Mouse (Mus musculus) layer of hippocampus, postnatal 14 days (tissue): ENCODE measurements around the gene Cirbp. TPM values are rescaled to one million over a fixed set of nuclear protein-coding genes. Genes with fewer than 3 reads are reported as not detected.

ENCODE experiments used
- DNase-seq, 2 experiments: peaks; one replicate each; pipeline ENCODE4 v3.0.0; 2021 to 2022; ENCODE audit warnings: low spot score in 2 of 2, mixed read lengths in 1 of 2
- total RNA-seq, 2 experiments: library from RNA; stranded (reverse); gene quantifications; 2 replicates each; pipeline ENCODE4 v1.2.3; 2021

Gene Cirbp
- total RNA-seq, 2 experiments from 2014 or later = 93.5 to 126 TPM

DNA sequence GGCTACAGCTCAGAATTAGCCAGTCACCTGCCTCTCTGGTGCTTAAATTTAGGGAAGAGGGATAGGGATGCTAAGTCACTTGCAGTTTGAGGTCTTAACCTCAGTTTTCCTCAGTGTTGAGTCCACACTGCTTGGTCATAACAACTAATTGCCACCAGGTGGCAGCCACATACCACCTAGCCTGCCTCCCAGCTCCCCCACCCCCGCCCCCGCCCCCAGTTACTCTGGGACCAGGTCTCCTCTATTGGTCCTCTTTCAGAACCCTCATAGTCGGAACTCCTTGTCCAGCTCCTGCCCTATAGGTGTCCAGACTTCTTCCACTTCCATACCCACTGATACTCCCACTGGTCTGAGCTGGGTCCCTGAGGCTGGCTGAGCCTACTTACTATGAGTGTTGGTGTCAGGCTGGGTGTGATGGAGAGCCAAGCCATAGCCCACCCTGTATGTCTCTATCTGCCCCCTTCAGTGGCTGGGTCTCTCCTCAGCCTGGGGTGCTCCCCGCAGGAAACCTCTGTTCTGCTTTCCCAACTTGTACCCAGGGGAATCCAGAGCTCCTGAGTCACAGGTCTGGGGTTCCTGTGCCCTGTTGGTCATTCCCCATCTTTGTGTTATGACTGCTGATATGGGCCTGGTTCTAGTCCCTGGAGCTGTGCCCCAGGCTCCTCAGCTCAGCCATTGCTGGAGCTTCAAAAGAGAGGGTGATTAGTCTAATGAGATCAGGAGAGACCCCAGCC lies 9.9 kb downstream of the Cirbp start:
- no peak for DNase-seq

DNA sequence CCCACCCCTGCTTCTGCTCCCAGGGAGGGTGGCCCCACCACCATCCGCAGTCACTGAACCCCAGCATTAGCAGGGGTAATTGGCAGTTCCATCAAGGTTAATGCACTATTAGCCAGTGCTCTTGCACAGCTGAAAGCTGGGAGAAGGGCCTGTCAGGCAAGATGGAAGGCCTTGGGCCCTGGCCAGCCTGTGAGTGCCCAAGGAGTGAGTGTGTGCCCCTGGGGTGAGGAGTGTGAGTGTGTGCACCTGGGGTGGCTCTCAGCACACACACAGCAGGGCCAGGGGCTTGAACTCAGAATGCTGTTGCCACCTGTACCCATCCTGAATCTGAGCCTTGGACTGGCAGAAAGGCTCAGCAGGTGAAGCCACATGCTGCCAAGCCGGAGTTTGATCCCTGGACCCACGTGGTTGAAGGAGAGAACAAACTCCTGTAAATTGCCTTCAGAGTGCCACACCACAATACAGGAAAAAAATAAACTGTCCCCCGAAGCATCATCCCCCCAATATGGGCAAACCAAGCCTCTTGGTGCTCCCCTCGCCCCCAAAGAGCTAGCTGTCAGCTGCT lies 10.6 kb downstream of the Cirbp start:
- DNase-seq = no peak

DNA sequence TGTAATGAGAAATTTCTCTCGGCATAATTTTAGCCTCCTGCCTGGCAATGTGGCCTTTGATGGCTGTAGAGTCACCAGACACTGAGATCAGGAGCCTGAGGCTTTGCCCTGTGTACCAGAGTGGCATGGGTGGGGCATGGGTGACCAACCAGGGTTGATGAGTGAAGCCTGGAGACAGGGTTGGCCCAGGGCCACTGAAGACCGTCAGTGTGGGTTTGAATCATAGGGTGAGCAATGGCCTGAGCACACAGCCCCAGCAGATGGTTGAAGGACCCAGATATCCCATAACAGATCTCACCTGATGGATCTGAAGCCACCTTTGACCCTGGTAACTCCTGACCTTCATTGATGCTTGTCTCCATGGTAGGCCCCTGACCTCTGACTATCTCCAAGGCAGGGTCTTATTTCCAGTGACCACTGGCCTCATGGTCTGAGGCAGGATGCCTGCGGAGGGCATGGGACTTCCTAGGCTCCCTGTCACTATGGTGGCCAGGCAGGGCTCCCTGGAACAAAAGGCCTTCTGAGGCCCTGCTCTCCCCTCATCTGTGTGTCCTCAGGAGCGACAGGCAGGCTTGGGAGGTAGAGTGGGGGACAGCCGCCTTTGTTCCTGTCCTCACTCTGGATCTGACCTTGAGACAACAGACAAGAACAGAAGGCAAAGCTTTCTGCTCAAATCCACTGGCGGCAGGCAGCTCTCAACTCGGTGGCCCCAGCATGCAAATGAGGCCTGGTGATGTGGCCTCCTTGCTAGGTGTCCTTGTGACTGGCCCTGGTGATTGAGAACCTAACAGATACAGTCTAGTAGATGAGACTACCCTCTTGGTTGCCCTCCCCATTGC lies 11.9 kb downstream of the Cirbp start:
- no peak for DNase-seq

DNA sequence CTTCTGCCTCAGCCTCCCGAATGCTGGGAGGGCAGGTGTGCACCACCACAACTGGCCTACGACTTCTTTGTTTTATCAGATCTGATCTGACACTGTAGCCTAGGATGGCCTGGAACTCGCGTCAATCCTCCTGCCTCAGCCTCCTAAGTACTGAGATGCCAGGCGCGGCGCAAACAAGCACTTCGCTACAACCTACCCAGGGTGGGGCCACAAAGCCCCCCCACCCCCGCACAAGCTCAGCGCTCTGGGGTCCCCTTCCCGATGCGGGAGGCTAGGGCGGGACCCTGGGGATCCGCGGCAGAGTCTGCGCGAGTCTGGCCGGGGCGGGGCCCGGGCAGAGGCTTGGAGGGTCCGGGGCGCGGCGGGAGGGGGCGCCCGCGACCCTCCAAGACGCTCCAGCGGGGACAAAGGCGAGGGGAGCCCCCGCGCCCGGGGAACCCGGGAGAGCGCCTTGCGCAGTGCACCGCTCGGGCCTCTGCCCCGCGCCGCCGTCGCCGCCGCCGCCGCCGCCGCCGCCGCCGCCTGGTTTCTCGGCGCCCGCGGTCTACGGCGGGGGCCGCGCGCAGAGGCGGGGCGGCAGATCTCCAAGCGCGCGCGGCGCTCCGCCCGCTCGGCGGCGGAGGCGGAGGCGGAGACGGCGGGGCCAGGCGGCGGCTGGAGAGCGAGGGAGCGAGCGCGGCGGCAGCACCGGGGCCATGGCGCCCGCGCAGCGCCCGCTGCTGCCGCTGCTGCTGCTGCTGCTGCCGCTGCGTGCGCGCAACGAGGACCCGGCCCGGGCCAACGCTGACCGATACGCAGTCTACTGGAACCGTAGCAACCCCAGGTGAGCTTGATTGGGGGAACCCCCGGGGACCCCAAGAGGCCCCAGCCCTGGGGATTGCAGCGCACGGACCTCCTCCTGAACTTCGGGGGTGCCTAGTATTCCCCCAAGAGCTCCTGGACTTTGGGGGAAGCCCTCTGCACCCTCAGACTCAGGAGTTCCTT lies 13.6 kb downstream of the Cirbp start, which contains the start of gene Efna2:
Gene Efna2, plus strand, starts transcription at position 415 of the 984 bp plus-strand sequence.
- DNase-seq = no peak

DNA sequence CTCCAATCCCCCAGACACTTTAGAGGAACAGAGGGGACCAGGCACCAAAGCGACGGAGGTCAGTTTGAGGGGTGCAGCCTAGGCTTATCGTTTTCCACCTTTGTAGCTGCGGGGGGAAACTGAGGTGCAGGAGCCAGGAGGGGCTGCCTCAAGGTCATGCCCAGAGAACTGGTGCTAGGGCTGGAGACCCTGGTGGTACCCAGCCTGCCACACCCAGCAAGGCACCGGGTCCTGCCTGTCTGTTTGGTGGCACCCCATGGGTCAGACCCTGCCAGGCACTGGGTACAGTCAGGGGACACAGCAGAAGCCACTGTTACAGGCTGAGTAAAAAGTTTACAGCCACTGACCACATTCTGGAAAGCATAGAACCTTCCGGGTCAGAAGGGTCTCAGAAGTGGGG lies 14.5 kb downstream of the Cirbp start:
- DNase-seq = no peak

DNA sequence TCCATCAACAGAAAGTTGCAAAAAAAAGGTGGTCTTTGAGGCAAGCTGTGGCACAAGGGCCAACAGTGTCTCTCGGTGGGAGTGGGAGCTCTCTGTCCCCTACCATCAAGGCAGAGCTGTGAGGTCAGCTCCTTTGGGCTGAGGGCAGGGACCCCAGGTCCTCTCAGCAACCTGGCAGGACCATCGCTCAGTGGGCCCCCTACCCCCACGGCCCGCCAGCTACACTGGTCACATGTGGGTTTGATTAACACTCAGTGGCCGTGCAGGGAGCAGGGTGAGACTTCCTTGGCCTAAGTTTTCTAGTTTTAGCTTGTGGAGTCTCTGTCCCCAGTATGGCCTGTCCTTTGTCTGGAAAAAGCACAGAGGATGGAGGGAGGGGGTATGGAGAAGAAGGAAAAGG lies 15.0 kb downstream of the Cirbp start:
- DNase-seq = no peak

DNA sequence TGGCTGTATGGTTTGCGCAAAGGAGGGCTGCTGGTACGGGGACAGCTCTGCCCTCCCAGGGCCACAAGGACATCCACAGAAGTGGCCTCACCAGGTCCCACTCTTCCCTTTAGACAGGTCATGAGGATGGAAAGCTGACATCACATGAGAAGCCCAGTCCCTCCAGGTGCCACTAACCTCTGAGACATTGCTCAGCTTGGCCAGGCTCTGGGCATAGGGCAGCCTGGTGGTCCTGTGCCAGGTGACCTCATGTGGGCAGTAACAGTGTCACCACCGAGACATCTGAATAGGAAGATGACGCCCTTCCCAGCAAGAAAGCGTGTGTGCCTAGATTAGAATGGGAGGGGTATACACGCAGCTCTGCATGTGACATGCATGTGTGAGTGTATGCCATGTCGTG lies 16.8 kb downstream of the Cirbp start:
- DNase-seq = no peak

DNA sequence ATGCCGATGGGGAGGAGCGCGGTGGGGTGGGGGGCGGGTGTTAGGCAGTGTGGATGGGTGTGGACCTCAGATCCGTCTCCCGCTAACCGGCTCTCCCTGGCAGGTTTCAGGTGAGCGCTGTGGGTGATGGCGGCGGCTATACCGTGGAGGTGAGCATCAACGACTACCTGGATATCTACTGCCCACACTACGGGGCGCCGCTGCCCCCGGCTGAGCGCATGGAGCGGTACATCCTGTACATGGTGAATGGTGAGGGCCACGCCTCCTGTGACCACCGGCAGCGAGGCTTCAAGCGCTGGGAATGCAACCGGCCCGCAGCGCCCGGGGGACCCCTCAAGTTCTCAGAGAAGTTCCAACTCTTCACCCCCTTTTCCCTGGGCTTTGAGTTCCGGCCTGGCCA lies 20.9 kb downstream of the Cirbp start:
- no peak for DNase-seq

DNA sequence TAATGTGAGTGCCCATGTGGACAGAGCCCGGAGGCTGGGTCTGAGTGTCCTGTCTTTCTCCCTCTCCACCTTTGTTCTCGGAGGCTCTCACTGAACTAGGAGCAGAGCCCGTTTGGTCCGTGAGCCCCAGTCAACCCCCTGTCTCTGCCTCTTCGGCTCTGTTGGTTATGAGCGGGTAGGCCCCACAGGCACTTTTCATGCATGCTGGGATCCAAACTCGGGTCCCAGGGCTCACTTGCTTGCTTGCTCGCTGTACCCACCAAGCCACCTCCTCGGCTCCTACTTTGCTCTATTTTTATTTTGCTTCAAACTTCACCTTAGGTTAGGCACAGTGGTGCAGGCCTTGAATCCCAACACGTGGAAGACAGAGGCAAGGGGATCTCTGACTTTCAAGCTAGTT lies 22.0 kb downstream of the Cirbp start:
- no peak for DNase-seq

DNA sequence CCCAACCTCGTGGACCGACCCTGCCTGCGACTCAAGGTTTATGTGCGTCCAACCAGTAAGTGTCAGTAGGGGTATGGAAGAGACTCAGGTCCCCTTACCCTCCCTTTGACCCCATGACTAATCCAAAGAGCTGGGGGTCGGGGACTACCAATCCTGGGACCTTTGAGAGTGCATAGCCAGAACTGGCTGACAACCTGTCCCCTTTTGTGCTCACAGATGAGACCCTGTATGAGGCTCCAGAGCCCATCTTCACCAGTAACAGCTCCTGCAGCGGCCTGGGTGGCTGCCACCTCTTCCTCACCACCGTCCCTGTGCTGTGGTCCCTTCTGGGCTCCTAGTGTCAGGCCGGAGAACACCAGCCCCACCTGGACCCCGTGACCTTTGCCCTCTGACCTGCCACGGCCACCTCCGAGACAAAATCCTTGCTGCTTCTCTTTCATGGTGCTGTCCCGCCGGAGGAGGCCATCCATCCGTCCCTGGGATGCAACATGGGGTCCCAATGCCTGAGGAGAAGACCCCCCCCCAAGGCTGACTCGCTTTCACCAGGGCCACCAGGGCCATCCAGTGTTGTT lies 22.8 kb downstream of the Cirbp start:
- DNase-seq = no peak

DNA sequence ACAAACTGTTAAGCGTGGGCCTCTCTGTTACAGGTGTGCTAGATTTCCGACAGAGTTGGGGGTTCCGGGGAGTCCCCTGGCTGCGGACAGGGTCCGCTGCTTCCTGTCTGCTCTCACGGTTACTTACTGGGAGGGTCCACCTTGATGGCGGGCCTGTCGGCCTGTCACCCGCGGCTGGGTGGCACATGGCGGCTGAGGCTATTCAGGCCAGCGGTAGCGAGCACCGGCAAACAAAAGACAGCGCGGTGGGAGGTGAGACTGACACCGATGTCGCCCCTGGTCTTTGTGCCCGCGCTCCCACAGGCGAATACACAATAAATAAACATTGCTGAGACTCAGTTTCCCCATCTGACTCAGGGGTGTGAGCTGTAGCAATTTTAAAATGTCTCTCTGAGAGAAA lies 24.2 kb downstream of the Cirbp start:
- DNase-seq = no peak

DNA sequence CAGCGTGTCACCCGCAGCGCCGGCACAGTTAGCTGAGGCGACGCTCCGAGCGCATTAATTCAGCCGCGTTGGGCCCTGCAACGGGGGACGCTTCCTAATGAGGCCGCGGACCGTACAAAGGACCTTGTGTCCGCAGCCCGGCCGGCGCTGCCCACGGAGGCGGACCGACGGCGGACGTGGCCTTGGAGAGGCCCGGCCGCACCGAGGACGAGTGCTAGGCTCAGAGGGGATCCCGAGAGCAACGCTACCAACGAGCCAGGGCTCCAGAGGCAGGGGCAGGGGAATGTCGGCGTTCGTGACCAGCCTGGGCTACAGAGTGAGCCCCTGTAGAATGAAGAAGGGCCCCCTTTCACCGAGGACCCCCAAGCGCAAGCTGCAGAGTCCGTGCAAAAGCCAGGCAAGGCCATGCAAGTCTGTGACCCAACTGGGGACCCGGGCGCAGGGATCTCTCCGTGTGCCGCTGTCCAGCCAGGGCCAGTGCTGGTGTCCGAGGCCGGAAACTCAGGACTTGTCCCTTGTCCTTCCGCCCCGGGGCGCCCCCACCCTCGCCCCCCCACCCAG lies 24.8 kb downstream of the Cirbp start:
- DNase-seq = peak in 1 of 2 experiments; percentile 64

DNA sequence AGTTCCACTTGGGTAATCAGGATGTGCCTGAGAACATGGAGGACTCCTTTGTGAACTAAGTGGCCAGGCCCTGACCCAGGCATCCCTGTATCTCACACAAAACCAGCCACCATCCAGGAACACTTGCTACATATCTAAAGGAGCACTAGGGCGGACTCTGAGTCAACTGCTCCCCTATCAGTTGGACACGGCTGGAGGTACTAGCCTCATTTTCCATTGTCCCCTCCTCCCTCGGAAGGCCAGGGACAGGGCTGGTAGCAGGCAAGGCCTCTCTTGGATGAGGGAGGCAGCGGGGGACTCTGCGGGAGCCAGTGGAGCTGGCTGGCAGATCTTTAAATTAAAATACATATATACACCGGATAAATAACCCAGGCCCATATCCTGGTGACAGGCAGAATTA lies 28.2 kb downstream of the Cirbp start:
- DNase-seq = no peak

DNA sequence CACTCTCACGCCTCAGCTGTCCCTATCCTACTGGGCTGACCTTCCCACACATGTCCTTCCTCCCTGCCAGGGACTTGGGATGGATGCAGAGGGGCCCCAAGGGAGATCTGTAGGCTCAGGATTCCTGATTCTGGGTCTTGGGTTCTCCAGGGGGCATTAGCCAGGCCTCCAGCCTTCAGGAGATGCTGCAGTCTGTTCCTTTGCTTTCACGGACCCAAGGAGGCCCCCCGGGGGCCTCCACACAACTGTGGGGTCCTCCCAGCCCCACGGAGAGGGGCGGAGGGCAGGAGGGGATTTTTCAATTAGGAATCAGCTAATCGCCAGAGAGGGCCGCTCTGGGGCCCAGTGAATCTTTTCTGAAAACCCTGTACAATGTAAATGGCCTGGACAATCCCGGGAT lies 28.7 kb downstream of the Cirbp start:
- DNase-seq = no peak

DNA sequence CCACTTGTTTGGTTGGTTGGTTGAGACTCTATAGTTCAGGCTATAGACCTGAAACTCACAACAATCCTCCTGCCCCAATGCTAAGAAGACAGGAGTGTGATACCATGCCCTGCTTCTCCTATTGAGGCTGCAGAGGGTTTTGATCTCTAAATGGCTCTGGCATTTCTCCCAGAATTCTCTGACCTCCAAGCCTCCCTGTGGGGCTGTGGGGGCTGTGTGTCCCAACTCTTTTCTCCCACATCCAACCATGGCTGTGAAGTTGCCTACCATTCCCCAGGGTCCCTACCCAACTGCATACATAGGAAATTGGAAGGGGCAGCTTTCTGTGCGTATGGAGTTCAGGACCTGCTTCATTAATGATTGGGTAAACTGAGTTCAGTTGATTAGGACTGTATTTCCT lies 30.4 kb downstream of the Cirbp start:
- DNase-seq = no peak

DNA sequence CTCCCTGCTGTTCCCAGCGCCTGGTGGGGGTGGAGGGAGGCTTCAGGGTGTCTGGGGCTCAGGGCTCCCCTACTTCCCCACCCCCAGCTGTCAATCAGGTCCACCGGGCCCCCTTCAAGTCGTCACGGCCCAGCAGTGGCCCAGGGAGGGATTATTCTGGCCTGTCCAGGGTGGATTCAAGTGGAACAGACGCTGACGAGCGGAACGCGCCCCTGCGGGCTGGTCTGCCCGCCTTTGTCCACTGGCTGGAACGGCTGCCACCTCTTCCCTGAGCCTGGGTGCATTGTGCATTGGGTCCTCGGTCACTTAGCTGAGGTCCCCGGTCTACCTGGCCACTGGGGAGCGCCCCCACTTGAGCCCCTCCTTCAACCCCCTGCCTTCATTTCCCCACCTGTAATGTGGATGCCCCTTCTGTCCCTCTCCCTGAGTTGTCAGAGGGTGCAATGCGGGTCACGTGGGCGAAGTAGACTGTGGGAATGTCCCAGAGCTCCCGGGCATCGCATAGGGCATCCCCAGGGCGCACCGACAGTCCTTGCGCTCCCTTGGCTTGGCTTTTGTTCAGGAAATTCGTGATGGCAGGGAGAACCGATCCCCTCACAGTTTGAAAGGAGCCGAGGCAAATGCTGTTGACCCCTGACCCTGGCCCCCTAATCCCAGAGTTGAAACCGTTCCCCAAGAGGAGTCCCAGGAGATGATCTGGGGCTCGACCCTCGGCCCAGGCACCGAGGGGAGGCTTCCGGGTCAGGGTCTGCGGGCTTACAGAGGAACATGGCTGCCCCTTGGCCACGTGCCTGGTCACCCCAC lies 31.2 kb downstream of the Cirbp start:
- DNase-seq = no peak

DNA sequence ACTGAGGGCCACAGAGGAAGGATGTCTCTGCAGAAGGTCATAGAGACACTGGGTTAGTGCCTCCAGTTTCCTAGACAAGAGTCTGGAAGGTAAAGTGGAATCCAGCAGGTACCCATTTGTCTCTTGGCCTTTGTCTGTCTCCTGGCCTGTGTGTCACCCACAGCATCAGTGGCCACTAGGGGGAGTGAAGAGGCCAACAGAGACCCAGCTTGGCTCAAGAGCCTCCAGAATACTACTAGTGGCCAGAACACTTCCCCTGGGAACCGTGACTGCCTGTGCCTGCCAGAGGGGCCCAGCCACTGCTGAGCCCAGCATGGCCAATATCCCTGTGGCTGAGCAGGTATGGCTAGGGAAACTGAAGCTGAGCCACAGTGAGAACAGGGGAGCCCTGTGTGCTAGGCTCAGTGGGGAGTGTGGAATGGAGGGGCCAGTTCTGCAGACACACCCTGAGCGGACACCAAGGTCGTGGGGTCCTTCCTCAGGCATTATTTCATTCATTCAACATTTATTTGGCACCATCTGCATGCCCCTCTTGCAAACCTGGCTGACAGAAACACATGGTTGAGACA lies 33.7 kb downstream of the Cirbp start:
- peak; percentile 60 to 84 for DNase-seq

DNA sequence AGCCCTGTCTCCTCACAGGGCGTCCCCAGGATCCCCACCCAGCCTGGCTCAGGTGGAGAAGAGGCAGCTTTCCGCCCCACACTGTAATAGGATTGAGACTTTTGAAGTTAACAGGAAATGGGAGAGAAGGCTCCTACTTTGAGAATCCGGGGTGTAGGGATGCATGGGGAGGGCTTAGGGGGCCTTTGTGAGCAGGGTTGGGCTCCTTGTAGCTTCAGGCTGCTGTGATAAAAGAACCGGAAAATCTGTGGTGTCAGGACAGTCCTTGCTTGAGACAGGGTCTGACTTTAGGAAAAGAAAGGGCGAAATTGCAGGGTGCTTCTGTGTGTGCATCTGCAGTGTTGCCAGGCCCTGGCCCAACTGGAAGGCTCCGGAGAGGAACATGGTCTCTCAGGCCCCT lies 34.7 kb downstream of the Cirbp start:
- DNase-seq = no peak

DNA sequence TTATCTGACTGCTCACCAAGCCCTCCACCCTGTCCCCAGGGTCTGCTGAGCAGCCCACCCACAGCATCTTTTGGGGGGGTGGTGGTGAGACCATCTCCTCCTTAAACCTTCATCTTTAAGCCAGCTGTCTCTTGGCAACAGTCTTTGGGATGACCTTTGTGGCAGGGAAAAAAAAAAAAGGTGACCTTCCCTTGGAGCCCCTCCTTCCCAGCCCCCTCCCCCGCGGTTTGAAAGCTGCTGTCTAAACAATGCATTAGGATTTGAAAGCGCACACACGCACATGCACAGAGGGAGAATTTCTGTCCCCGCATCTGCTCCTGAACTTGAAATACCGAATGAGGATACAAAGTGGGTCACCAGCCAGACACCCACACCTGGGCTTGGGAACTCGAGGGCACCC lies 38.3 kb downstream of the Cirbp start:
- DNase-seq = no peak
